Mouse (Mus musculus) liver, embryonic 14.5 days (tissue): ENCODE data around the gene Ppip5k2.

ENCODE experiments used
- CTCF ChIP-seq: IDR thresholded peaks from 2 replicates; pipeline ENCODE4 v1.5.1; 2016; ENCODE audit warnings: antibody characterized with exemption, low read depth, control low read depth
- EP300 ChIP-seq: IDR thresholded peaks from 2 replicates; pipeline ENCODE4 v1.6.1; 2016; ENCODE audit warnings: antibody characterized with exemption, low read depth

DNA sequence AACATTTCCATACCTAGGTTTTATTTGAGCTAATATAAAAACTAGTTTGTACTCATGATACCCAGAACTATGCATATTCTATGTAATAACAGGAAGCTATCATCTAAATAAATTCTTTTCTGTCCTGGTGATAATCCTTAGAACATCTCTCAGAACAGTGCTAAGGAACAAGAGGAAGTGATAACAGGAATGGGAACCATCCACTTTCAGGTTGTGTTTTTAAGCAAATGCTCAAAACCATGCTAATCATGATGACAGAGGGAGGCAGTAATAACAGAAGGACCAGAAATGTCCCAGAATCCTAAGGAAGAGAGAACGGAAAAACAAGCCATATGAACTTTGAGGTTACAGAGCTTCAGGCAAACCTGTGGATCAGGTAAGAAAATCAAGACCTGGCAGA, 72.9 kb downstream of the Ppip5k2 start:
- no peak for TF ChIP-seq CTCF
- TF ChIP-seq EP300: no peak
